Mouse (Mus musculus) liver, embryonic 11.5 days (tissue): ENCODE measurements around the gene Dffa. TPM values are rescaled to one million over a fixed set of nuclear protein-coding genes. Genes with fewer than 3 reads are reported as not detected.

Experiments
- ATAC-seq: fragments of 200-750 bp; cut with Nextera tagmentation; replicated peaks from 2 replicates; pipeline ENCODE4 v1.8.0; 2017; ENCODE audit warnings: moderate number of reproducible peaks, mild to moderate bottlenecking, moderate TSS enrichment, moderate library complexity; ENCODE audit not compliant: low FRiP score
- DNase-seq: peaks from one replicate; pipeline ENCODE4 v3.0.0-alpha.2; 2017; ENCODE audit warnings: low spot score
- H3K27ac ChIP-seq: fragments of 300-500 bp; sonication (generic); 2 replicates; pipeline ENCODE4 v1.5.1; 2014; ENCODE audit warnings: mild to moderate bottlenecking, low read depth, low read length, control low read depth
- H3K27me3 ChIP-seq: fragments of 300-500 bp; sonication (generic); replicated peaks from 2 replicates; pipeline ENCODE4 v1.6.1; 2014; ENCODE audit warnings: low read length, mixed read lengths; ENCODE audit not compliant: control insufficient read depth, insufficient read depth
- H3K36me3 ChIP-seq: fragments of 300-500 bp; sonication (generic); 2 replicates; pipeline ENCODE4 v1.6.1; 2014; ENCODE audit warnings: mild to moderate bottlenecking, low read length, moderate library complexity, mixed read lengths; ENCODE audit not compliant: control insufficient read depth, insufficient read depth
- H3K4me1 ChIP-seq: fragments of 300-500 bp; sonication (generic); replicated peaks from 2 replicates; pipeline ENCODE4 v1.6.1; 2014; ENCODE audit warnings: low read length, mixed read lengths; ENCODE audit not compliant: control insufficient read depth, insufficient read depth
- H3K4me2 ChIP-seq: fragments of 300-500 bp; sonication (generic); 2 replicates; pipeline ENCODE4 v1.6.1; 2014; ENCODE audit warnings: mild to moderate bottlenecking, control low read depth, moderate library complexity
- H3K4me3 ChIP-seq: fragments of 300-500 bp; sonication (generic); 2 replicates; pipeline ENCODE4 v1.5.1; 2014; ENCODE audit warnings: low read depth, low read length, control low read depth
- H3K9ac ChIP-seq: fragments of 300-500 bp; sonication (generic); 2 replicates; pipeline ENCODE4 v1.6.1; 2014; ENCODE audit warnings: low read depth, low read length, control low read depth
- H3K9me3 ChIP-seq: fragments of 300-500 bp; sonication (generic); 2 replicates; pipeline ENCODE4 v1.6.1; 2016; ENCODE audit warnings: low read length, inconsistent platforms, mixed read lengths; ENCODE audit not compliant: control insufficient read depth
- WGBS: fragments of 180-500 bp; shearing (Covaris S2); extraction: QIAGEN DNeasy Blood & Tissue Kit; methylation state at CpG from one replicate; pipeline ENCODE4 v1.1.7; 2014; 5-methylcytosine and 5-hydroxymethylcytosine counted together
- polyA plus RNA-seq: library from polyadenylated mRNA; unstranded; fragments of >200 nt; fragmentation: Nextera tagmentation; extraction: Ambion mirVana; gene quantifications from 2 replicates; pipeline ENCODE4 v1.2.1, GENCODE M21; 2014

Dffa gene
- 37.4 and 37.7 TPM in 2 replicates for polyA plus RNA-seq

DNA sequence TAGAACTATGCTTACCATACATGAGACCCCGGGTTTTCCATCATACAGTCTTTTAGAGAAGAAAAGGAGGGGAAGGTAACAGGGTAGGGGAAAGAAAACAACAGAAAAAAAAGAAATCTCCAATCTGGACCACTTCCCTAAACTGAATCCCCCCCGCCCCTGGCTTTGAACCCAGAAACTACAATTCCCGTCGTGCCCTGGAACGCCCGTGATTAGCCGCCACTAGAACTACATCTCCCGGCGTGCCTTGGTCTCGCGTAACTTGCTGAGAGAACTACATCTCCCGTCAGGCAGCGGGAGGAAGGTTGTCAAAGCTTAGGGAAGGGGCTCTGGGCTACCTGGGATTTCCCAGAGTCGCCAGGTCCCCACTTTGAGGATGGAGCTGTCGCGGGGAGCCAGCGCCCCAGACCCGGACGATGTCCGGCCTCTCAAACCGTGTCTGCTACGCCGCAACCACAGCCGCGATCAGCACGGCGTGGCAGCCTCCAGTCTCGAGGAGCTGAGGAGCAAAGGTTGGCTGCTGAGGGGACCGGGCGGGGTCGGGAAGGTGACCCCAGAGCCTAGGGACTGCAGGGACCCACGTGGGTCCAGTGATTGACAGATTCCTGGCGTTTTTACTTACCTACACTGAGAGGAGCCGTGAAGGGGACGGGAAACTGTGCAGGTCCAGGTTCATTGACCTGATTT is at the start of gene Dffa:
Gene Dffa, plus strand, starts transcription at position 272 of the 687 bp plus-strand sequence.
- H3K36me3 ChIP-seq = peaks cover 6% of the 10 kb centered on the region; the same call in 1 of the 2 replicates
- peak within 1 kb of the TSS; percentile 96 for H3K4me2 ChIP-seq
- peak; percentile 86 for DNase-seq
- H3K9ac ChIP-seq = peak within 1 kb of the TSS; percentile 82
- no peaks in the 10 kb centered on the region for H3K9me3 ChIP-seq
- no peaks in the 10 kb centered on the region for H3K27me3 ChIP-seq
- peaks cover 8% of the 10 kb centered on the region for H3K4me1 ChIP-seq
- under 1% methylated on average over 35 of the region's 35 CpGs for WGBS
- no peak within 1 kb of the TSS for H3K27ac ChIP-seq
- peak; percentile 82 for ATAC-seq
- peak within 1 kb of the TSS; percentile 89 for H3K4me3 ChIP-seq

DNA sequence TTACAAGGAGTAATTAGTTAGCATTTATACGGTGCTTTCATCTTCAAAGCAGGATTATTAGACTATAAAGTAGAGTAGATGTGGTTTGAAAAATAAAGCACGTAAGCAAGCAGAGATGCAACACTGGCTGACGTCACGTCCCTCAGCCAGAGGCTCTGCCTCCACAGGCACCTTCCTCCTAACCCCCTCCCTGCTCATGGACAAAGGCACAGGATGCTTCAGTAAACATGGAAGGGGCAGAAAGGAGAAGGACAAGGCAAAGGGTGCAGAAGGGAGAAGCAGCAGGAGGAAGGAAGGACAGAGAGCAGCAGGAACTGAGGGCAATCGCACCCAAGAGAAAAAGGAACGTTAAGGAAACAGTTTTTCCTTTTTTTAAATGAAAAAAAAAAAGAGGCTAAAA is 48.1 kb upstream of the Dffa start:
- no peaks in the 10 kb centered on the region for H3K36me3 ChIP-seq
- H3K9me3 ChIP-seq = no peaks in the 10 kb centered on the region
- H3K27me3 ChIP-seq = no peaks in the 10 kb centered on the region
- H3K27ac ChIP-seq = no peak overlapping the region
- H3K4me3 ChIP-seq = no peak overlapping the region
- no peak overlapping the region for H3K9ac ChIP-seq
- ATAC-seq (no peak), DNase-seq (no peak)
- 65% methylated on average over 6 of the region's 6 CpGs for WGBS
- H3K4me2 ChIP-seq = no peak overlapping the region
- peaks cover 11% of the 10 kb centered on the region for H3K4me1 ChIP-seq

DNA sequence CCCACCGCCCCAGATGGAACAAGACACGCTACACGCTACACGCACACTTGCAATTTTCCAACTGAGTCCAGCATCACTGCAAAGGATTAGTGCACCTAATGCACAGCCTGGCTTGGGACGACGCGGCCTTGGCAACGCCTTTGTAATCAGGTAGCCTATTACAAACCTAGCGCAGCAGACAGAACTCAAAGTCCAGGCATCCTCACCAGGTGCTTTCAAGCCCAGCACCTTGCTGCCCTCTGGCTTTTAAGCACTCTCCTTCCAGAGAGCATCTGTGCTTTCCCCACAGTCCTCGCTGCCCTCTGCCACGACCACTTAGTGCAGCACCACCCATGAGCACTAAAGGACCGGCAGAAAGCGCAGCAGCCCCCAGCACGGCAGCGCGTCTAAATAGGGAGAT is 47.0 kb upstream of the Dffa start:
- no peaks in the 10 kb centered on the region for H3K36me3 ChIP-seq
- H3K27me3 ChIP-seq = no peaks in the 10 kb centered on the region
- no peaks in the 10 kb centered on the region for H3K9me3 ChIP-seq
- no peak overlapping the region for H3K4me3 ChIP-seq
- no peak overlapping the region for H3K9ac ChIP-seq
- WGBS = 80% methylated on average over 16 of the region's 16 CpGs
- ATAC-seq (0 out of 2 replicates have a peak, but pooled peaks have one; percentile 26), DNase-seq (no peak)
- H3K4me1 ChIP-seq = peaks cover 15% of the 10 kb centered on the region
- no peak overlapping the region for H3K4me2 ChIP-seq
- no peak overlapping the region for H3K27ac ChIP-seq

DNA sequence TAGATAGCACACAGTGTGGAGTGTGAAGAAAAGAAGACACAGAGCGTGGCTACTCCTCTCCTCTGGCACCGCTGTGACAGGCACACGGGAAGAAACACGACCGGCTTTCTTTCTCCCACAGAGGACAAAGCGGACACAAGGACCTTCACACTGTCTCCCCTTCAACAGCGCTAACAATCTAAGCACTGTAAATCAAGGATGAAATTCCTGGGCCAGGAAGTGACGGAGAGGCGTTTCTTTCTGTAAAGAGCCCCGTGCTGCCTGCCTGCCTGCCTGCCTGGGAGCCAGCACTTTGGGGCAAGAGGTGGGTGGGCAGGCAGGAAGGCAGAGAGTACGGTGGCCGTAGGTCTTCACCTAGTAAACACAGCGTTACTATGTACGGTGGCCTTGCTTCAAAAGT is 46.5 kb upstream of the Dffa start:
- Histone ChIP-seq H3K4me3 (no peak overlapping the region), H3K4me1 (peaks cover 20% of the 10 kb centered on the region)
- no peak for ATAC-seq

DNA sequence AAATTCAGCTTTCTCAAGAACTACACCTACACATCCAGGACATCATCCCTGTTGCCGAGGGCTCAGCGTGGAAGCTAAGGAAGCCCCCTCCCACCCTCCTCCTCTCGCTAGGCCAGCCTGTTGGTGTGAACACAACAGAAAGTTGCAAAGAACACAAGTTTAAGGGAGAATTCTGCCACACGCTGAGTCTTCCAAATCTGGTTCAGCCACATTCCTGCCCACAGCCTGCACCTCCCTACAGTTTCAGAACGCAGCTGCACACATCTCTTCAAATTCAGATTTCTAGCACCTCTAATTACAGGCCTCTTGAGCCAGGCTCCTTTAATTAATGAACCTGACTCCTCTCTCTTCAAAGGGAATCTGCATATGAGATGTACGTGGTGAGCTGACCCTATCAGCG is 45.6 kb upstream of the Dffa start:
- peaks cover 21% of the 10 kb centered on the region for H3K4me1 ChIP-seq
- H3K27ac ChIP-seq = no peak overlapping the region

More for the DNA sequence above, 46.5 kb upstream of the Dffa start:
- no peak overlapping the region for H3K4me2 ChIP-seq
- no peak overlapping the region for H3K9ac ChIP-seq
- no peaks in the 10 kb centered on the region for H3K36me3 ChIP-seq
- DNase-seq = no peak
- H3K27me3 ChIP-seq = no peaks in the 10 kb centered on the region
- H3K27ac ChIP-seq = no peak overlapping the region
- no peaks in the 10 kb centered on the region for H3K9me3 ChIP-seq
- 68% methylated on average over 14 of the region's 14 CpGs for WGBS

DNA sequence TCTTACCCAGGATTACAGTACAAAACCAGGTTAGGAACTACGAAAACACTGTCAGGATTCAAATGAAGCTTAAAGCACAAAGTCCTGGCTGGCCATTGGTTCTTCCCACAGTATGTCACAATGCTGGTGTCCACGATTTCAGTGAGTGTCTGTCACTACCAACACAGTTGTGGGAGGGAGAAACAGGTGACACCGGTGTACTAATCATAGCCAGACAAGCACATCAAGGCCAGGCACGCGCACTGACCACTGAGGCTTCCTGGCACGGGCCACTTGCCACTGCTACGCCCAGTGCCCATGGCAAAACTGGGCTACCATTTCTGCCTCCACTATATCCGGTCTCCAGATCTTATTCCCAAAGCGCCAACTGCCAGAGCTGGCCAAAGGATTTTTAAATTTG is 44.2 kb upstream of the Dffa start:
- WGBS = 87% methylated on average over 9 of the region's 9 CpGs
- no peak for ATAC-seq
- H3K27me3 ChIP-seq = no peaks in the 10 kb centered on the region
- H3K4me3 ChIP-seq = no peak overlapping the region
- H3K9ac ChIP-seq = no peak overlapping the region
- H3K4me1 ChIP-seq = peaks cover 21% of the 10 kb centered on the region
- H3K9me3 ChIP-seq = no peaks in the 10 kb centered on the region
- no peak overlapping the region for H3K4me2 ChIP-seq
- no peaks in the 10 kb centered on the region for H3K36me3 ChIP-seq
- no peak for DNase-seq
- no peak overlapping the region for H3K27ac ChIP-seq

More for the DNA sequence above, 45.6 kb upstream of the Dffa start:
- ATAC-seq (no peak), DNase-seq (no peak)
- no peaks in the 10 kb centered on the region for H3K36me3 ChIP-seq
- no peak overlapping the region for H3K9ac ChIP-seq
- H3K9me3 ChIP-seq = no peaks in the 10 kb centered on the region
- no peak overlapping the region for H3K4me2 ChIP-seq
- 65% methylated on average over 7 of the region's 7 CpGs for WGBS
- H3K27me3 ChIP-seq = no peaks in the 10 kb centered on the region
- H3K4me3 ChIP-seq = no peak overlapping the region

DNA sequence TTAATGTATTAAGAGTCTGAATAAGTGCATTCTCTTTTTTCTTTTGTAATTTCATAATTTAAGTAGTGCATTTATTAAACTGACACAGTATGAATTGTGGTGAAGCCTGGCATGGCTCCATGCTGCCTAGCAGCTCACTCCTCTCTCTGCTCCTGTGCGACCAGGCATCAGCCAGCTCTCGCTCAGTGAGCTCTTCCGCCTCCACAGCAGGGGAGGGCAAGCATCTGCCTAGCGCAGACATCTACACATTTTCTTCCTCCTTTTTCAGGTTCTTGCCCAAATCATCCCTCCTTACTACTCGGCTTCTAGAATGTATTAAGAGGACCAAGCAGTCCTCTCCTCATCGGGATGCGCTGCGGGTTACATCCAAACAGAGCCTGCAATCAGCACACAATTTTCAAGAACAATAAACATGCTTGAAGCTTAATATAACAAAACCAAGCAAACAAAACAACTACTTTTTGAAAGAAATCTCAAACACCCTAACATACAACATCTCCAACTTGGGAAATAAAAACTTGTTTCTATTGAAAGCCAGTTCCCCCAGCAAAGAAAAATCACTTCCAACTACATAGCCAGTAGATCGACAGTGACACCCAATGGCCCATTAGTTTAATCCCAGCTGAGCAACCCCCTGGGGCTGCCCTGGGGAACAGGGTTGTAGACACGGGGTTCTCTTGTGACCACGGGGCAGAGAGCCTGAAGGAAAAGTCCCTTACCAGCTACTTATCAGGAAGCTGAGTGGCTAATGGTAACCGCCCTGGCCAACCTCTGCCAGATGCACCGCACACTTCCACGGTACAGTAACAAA is 43.1 kb upstream of the Dffa start:
- 69% methylated on average over 14 of the region's 14 CpGs for WGBS
- H3K36me3 ChIP-seq = no peaks in the 10 kb centered on the region
- H3K4me1 ChIP-seq = peaks cover 21% of the 10 kb centered on the region
- H3K4me2 ChIP-seq = no peak overlapping the region
- H3K4me3 ChIP-seq = no peak overlapping the region
- ATAC-seq (no peak), DNase-seq (no peak)
- no peaks in the 10 kb centered on the region for H3K9me3 ChIP-seq
- no peaks in the 10 kb centered on the region for H3K27me3 ChIP-seq
- H3K27ac ChIP-seq = no peak overlapping the region
- no peak overlapping the region for H3K9ac ChIP-seq

DNA sequence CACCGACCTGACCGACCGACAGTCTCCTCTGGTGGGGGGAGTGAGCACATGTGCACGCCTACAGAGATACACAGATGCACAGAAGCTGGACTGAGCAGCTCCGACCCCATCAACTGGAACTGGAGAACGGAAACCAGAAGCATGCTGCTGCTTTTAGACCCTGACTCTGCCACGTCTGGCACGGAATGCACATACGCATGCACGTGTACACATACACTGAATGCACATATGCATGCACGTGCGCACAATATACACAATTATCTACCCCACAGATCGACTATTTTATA is 42.6 kb upstream of the Dffa start:
- no peak overlapping the region for H3K9ac ChIP-seq
- no peak overlapping the region for H3K27ac ChIP-seq
- peaks cover 21% of the 10 kb centered on the region for H3K4me1 ChIP-seq
- no peak overlapping the region for H3K4me3 ChIP-seq
- no peak for ATAC-seq
- no peak overlapping the region for H3K4me2 ChIP-seq
- no peaks in the 10 kb centered on the region for H3K9me3 ChIP-seq
- 77% methylated on average over 13 of the region's 13 CpGs for WGBS
- H3K36me3 ChIP-seq = no peaks in the 10 kb centered on the region
- DNase-seq = no peak
- no peaks in the 10 kb centered on the region for H3K27me3 ChIP-seq
